Mouse (Mus musculus) thymus, postnatal 4 days (tissue): Measurements from ENCODE around the gene Zmiz1.
A peak's percentile ranks its signal among the peaks of the same experiment; 100 is the strongest.

Experiments
- DNase-seq: peaks from one replicate; pipeline ENCODE4 v3.0.0; 2021

Gene Zmiz1

GRCm38 (mm10) chr14:25539493-25540116 lies 80.6 kb downstream of the Zmiz1 start:
- DNase-seq, result no peak

- DNase-seq, result no peak
These were observed 81.2 kb downstream of the Zmiz1 start for GRCm38 (mm10) chr14:25540172-25540571.

- peak; percentile 66 for DNase-seq
These were observed 82.2 kb downstream of the Zmiz1 start for GRCm38 (mm10) chr14:25541213-25541612.

GRCm38 (mm10) chr14:25543098-25543497 lies 84.1 kb downstream of the Zmiz1 start:
- DNase-seq, result no peak

GRCm38 (mm10) chr14:25543927-25544326 lies 84.9 kb downstream of the Zmiz1 start:
- DNase-seq, result no peak

GRCm38 (mm10) chr14:25546852-25547621 lies 88.1 kb downstream of the Zmiz1 start:
- peak; percentile 56 for DNase-seq

- DNase-seq, result no peak
These were observed 88.9 kb downstream of the Zmiz1 start for GRCm38 (mm10) chr14:25547882-25548281.

GRCm38 (mm10) chr14:25548650-25549049 lies 89.7 kb downstream of the Zmiz1 start:
- no peak for DNase-seq

- DNase-seq, result no peak
These were observed 90.1 kb downstream of the Zmiz1 start for GRCm38 (mm10) chr14:25549125-25549524.

GRCm38 (mm10) chr14:25549871-25550840 lies 91.2 kb downstream of the Zmiz1 start:
- no peak for DNase-seq

- no peak for DNase-seq
These were observed 92.7 kb downstream of the Zmiz1 start for GRCm38 (mm10) chr14:25551731-25552130.

- no peak for DNase-seq
These were observed 94.4 kb downstream of the Zmiz1 start for GRCm38 (mm10) chr14:25553382-25553781.

GRCm38 (mm10) chr14:25554781-25555180 lies 95.8 kb downstream of the Zmiz1 start:
- no peak for DNase-seq

GRCm38 (mm10) chr14:25555291-25555781 lies 96.4 kb downstream of the Zmiz1 start:
- no peak for DNase-seq

- DNase-seq, result no peak
These were observed 96.9 kb downstream of the Zmiz1 start for GRCm38 (mm10) chr14:25555848-25556247.

GRCm38 (mm10) chr14:25557014-25557413 lies 98.0 kb downstream of the Zmiz1 start:
- no peak for DNase-seq

- DNase-seq, result no peak
These were observed 99.5 kb downstream of the Zmiz1 start for GRCm38 (mm10) chr14:25558479-25558878.

- peak; percentile 71 for DNase-seq
These were observed 100.9 kb downstream of the Zmiz1 start for GRCm38 (mm10) chr14:25559907-25560306.

GRCm38 (mm10) chr14:25560841-25561240 lies 101.9 kb downstream of the Zmiz1 start:
- DNase-seq, result peak; percentile 58

- no peak for DNase-seq
These were observed 102.7 kb downstream of the Zmiz1 start for GRCm38 (mm10) chr14:25561716-25562115.

GRCm38 (mm10) chr14:25562447-25562846 lies 103.5 kb downstream of the Zmiz1 start:
- DNase-seq, result no peak

GRCm38 (mm10) chr14:25562909-25563308 lies 103.9 kb downstream of the Zmiz1 start:
- no peak for DNase-seq

- no peak for DNase-seq
These were observed 105.6 kb downstream of the Zmiz1 start for GRCm38 (mm10) chr14:25564577-25564976.
